Mouse (Mus musculus): ENCODE results near the gene Vangl2.

The Vangl2 gene

DNA sequence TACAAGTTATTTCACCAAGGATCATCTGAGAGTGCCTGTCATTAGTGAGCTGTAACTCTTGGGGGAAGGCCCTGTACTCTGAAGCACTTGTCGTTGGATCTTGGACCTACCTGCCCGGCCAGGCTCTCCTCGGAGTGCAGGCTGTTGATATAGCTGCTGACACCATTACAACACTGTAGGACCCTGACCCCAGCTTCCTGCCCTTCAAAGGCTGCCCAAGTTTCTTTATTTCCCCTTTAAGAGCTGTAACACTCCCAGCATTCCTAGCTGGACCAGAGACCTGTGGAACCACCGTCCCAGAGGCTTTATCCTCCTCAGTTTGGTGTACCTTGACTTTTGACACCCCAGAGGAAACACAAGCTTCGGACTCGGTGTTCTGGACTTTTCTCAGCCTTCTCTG lies 59.0 kb downstream of the Vangl2 start:
- no peak for DNase-seq (ENCODE audit: low spot score in 2 of 2)

DNA sequence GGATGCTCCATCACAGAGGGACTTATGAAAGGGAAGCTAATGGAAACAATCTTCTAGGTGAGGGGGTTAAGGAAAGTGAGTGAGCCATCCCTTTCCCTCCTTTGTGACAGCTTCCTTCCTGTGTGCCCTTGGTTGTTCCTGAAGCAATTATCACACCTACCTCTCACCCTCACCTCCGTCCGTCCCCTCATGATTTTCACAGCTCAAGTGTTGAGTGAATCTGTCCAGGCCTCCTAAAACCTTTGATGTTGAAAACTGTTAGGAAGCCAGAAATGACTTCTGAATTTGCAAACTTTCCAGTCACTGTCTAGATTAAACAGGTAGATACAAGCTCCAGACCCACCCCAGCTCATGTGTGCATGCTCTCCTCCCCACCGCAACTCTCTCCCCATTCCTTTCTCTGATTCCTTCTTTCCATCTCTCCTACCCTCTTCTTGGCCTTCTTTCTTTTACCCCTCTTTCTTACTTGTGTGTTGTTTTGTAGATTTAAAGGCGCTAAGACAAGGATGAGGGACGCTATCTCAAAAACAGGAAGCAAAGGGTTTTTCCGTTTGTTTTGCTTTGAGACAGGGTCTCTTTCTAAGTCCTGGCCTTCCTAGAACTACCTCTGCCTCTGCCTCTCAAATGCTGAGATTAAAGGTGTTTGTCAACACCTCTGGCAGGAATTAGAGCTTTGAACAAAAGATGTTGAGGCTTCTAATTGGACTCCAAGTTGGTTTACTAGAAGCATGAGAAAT lies 62.0 kb downstream of the Vangl2 start:
- DNase-seq (ENCODE audit: low spot score in 2 of 2) = no peak

DNA sequence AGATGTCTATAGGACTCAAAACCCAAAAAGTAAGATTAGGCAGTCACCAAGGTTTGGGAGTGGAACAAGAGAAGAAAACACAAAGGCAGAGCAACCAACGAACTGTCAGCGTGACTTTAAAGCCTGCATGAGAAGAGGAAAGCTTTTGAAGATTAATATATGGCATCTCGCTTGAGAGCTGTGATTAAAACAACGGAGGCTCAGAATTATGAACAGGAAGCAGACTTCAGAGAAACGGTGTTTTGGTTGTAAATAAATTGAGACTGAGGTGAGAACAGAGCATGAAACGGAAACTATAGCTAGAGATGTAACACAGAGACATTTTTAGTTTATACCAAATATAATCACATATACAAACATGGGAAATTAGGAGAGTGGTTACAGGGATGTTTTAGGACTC lies 64.6 kb downstream of the Vangl2 start:
- DNase-seq (ENCODE audit: low spot score in 2 of 2) = no peak

DNA sequence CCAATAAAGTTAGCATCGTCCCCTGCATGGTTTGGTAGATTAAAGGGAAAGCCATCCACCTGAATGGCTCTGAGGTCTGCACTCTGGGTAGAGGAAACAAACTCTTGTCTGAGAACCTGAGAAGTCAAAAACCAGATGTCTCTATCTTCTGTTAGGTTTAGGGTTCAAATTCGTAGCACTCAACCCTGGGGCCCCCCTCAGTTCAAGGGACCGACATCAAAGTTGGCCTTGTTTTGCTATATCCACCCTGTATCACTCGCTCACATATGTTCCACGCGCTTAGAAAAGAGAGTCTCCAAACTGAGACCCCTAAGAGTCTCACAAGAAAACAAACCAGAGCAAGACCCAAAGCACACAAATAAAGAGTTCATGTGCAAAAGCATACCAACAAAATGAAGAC lies 66.5 kb downstream of the Vangl2 start:
- DNase-seq (ENCODE audit: low spot score in 2 of 2) = no peak

DNA sequence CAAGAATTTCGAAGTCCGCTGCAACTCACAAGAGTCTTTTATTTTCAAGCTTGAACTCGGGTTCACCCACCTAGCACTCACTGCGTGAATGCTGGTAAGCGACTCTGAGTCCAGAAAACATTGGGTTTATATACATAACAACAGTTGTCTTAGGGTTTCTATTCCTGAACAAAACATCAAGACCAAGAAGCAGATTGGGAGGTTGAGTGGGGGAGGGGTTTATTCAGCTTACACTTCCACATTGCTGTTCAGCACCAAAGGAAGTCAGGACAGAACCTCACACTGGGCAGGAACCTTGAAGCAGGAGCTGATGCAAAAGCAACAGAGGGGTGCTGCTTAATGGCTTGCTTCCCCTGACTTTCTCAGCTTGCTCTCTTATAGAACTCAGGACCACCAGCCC lies 67.5 kb downstream of the Vangl2 start:
- no peak for DNase-seq (ENCODE audit: low spot score in 2 of 2)

DNA sequence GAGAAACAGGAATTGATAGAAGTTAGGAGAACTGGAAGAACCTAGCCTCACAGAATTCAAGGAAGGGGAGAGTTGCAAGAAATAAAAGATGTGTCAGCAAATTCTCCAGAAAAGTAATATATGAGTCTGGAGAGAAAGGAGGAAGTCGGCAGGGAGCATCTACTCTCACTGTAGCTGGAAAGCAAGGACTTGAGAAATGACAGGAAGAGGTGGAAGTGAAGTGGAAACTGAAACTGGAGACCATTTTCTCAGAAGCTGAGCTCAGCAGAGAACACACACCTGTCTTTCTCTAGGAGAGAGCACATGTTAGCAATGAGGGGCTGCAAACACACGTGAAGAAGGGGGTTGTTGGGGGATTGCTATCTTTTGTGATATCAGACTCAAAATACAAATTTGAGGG lies 70.8 kb downstream of the Vangl2 start:
- DNase-seq (ENCODE audit: low spot score in 2 of 2) = no peak

DNA sequence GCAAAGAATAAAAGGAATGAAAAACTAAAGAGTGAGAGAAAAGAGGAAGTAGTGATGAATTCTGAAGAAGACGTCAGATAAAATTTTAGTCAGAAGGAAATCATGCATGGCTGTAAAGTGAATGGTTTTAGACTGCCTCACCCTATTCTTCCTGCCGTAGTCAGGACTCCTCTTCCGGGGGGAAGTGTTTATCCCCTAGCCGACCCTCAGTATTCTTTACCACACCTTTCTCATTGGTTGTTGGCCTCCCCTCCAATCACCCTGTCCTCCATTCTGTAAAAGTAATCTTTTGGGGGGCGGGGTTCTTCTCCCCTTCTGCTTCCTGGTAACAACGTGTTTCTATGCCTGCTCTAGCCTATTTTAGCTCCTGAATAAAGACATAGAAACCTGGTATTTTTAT lies 73.2 kb downstream of the Vangl2 start:
- DNase-seq (ENCODE audit: low spot score in 2 of 2) = no peak

All from urinary bladder, postnatal 36 days (tissue).